ENCODE assay signal across 8 mouse cellular contexts in the genomic region with DNA sequence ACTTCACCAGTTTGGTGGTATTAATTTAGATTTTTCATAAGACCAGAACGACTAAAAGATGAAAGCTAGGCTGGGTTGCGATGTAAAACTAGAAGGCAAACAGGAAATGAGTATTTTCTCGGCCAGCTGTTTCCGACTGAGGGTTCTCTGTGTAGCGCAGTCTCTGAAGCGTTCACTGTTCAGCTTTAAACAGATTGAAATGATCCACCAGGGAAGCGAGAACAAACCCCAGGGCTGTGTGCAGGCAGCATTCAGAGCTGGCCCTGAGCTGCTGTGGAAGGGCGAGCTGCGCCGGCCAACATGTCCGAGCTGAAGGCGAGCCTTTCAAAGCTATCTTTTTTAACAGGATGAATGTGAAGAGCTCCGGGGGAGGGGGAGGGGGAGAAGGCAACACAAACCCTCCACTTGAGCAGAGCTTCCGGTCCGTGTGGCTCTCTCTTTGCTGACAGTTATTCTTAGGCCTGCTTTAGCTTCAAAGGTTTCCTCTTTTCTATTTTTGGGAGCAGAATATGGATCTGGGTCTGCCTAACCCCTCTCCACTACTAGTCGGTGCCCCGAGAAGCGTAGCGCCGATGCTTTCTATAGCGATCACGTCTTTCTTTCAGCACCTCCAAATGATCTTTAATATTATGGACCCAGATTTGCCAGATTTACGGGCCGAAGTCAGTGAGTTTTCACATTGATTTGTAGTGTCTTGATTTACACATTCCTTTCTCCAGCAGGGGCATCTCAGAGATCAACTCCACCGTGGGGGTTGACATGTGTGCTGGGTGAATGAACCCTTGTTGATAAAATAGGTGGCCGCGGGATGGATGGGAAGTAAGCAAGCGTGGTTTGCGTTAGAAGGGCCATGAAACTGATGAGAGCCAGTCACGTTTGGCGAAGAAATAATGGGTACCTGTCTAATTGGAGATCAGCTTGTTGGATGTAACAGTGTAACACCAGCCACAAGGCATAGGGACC. TPM values are rescaled to one million over a fixed set of nuclear protein-coding genes. Genes with fewer than 3 reads are reported as not detected.
DNase-seq lines count a peak whose midpoint lies in the region; ATAC-seq lines count a peak whose summit lies in the region.

No protein-coding gene starts in this region.

- ATAC-seq in activated CD4-positive, CD25-positive, alpha-beta regulatory T cell, adult 4 months, result peak; percentile 91
- ATAC-seq in embryonic facial prominence, embryonic 12.5 days (ENCODE audit: insufficient number of reproducible peaks, insufficient read depth, low FRiP score, low TSS enrichment), result peak; percentile 55; the same call in 1 of the 2 replicates
- ATAC-seq in intestine, embryonic 15.5 days, result peak; percentile 70

- H3K9ac ChIP-seq in embryonic facial prominence, embryonic 12.5 days, result no peak overlapping the region
- no peak overlapping the region for H3K9ac ChIP-seq in intestine, embryonic 15.5 days

- 22% methylated on average over 31 of the region's 31 CpGs for WGBS in embryonic facial prominence, embryonic 12.5 days
- WGBS in intestine, embryonic 15.5 days, result 39% methylated on average over 31 of the region's 31 CpGs

- H3K9me3 ChIP-seq in embryonic facial prominence, embryonic 12.5 days, result no peaks in the 10 kb centered on the region
- H3K9me3 ChIP-seq in intestine, embryonic 15.5 days, result no peaks in the 10 kb centered on the region
- peaks cover 12% of the 10 kb centered on the region for H3K9me3 ChIP-seq in megakaryocyte, embryonic 14.5 days

- H3K27me3 ChIP-seq in embryonic facial prominence, embryonic 12.5 days, result no peaks in the 10 kb centered on the region
- H3K27me3 ChIP-seq in intestine, embryonic 15.5 days (replicated peaks), result no peaks in the 10 kb centered on the region
- H3K27me3 ChIP-seq in megakaryocyte, embryonic 14.5 days (replicated peaks), result peaks cover 30% of the 10 kb centered on the region

- H3K4me3 ChIP-seq in embryonic facial prominence, embryonic 12.5 days, result peak overlapping the region; percentile 19; the same call in 1 of the 2 replicates
- H3K4me3 ChIP-seq in intestine, embryonic 15.5 days (replicated peaks), result no peak overlapping the region; the same call in 1 of the 2 replicates
- peak overlapping the region; percentile 91 for H3K4me3 ChIP-seq in megakaryocyte, embryonic 14.5 days (replicated peaks)

- peaks cover 23% of the 10 kb centered on the region for H3K4me1 ChIP-seq in embryonic facial prominence, embryonic 12.5 days
- 0 out of 2 replicates have a peak, but pooled peaks cover 4% of the 10 kb centered on the region for H3K4me1 ChIP-seq in intestine, embryonic 15.5 days (replicated peaks)
- peaks cover 28% of the 10 kb centered on the region for H3K4me1 ChIP-seq in megakaryocyte, embryonic 14.5 days

- peak overlapping the region; percentile 90 for H3K27ac ChIP-seq in embryonic facial prominence, embryonic 12.5 days
- H3K27ac ChIP-seq in intestine, embryonic 15.5 days, result peak overlapping the region; percentile 68

- H3K4me2 ChIP-seq in embryonic facial prominence, embryonic 12.5 days (replicated peaks), result peak overlapping the region; percentile 46
- H3K4me2 ChIP-seq in intestine, embryonic 15.5 days (replicated peaks), result peak overlapping the region; percentile 48

- intact Hi-C loops in left cerebral cortex, postnatal 25 days (cut with DNase I), result loop anchor here (5.0 kb wide), 1 partner anchor 69 kb away; no protein-coding TSS in a partner anchor

- H3K36me3 ChIP-seq in embryonic facial prominence, embryonic 12.5 days, result no peaks in the 10 kb centered on the region
- no peaks in the 10 kb centered on the region for H3K36me3 ChIP-seq in intestine, embryonic 15.5 days
- no peaks in the 10 kb centered on the region for H3K36me3 ChIP-seq in megakaryocyte, embryonic 14.5 days (replicated peaks; ENCODE audit: low read length)

- DNase-seq in heart, adult 11 months, result peak; percentile 96
- peak; percentile 31 to 47 for DNase-seq in left cerebral cortex, postnatal 25 days (ENCODE audit: low spot score in 2 of 2)
- DNase-seq in right cerebral cortex, adult 2 months (ENCODE audit: low spot score in 2 of 2), result peak; percentile 7 to 32
- DNase-seq in thymus, postnatal 4 days, result peak; percentile 80

RNA-seq across cellular contexts. Expression of a gene that starts 59.3 kb away (rescaled TPM):
- polyA plus RNA-seq in activated CD4-positive, CD25-positive, alpha-beta regulatory T cell, adult 4 months (2017; shearing (Covaris generic)), result 100 to 1,000 TPM in 1 of 2 experiments, 10 to 100 TPM in 1; 84.4 to 102 TPM
- 17.9 and 18.3 TPM in 2 replicates for polyA plus RNA-seq in embryonic facial prominence, embryonic 12.5 days (2016; fragmentation: Nextera tagmentation; extraction: Ambion mirVana)
- polyA plus RNA-seq in intestine, embryonic 15.5 days (2015; fragmentation: Nextera tagmentation; extraction: Ambion mirVana), result 22.3 and 24.1 TPM in 2 replicates
- 10 to 100 TPM in 1 of 2 experiments, 1 to 10 TPM in 1; 8.8 to 10.3 TPM for total RNA-seq in left cerebral cortex, postnatal 25 days (2021)
- 5.7 TPM in 1 of 2 replicates, not detected in the other for polyA plus RNA-seq in megakaryocyte, embryonic 14.5 days (2012; ENCODE audit: insufficient read depth, low replicate concordance)

Comparison
In these comparisons a context has a peak if more than half of its experiments do, and no peak if none do; other contexts are left out.
1. DNase-seq: peak in every context shown above with its lines; median percentile 96 in heart, adult 11 months; 80 in thymus, postnatal 4 days; 39 in left cerebral cortex, postnatal 25 days; 20 in right cerebral cortex, adult 2 months.